36 mouse cellular contexts compared by ENCODE assay signal in genomic region chr13:93604698-93605097, GRCm38 (mm10). TPM values are rescaled to one million over a fixed set of nuclear protein-coding genes. Genes with fewer than 3 reads are reported as not detected.
DNase-seq lines count a peak whose midpoint lies in the region; ATAC-seq and TF ChIP-seq lines count a peak whose summit lies in the region.
"Had no signal": no experiment of that assay in that cellular context is flagged by ENCODE, and none has a peak within 500 bp of the region (broad histone marks: within the 10 kb centered on the region; RNA-seq: fewer than 3 reads in every experiment).

No protein-coding gene starts in this region.

- no peak overlapping the region for H3K27ac ChIP-seq in left cerebral cortex, adult 2 months
- no peak overlapping the region for H3K27ac ChIP-seq in forebrain, postnatal 0 days (ENCODE audit: low read depth, low read length)
- H3K27ac ChIP-seq: embryonic facial prominence, embryonic 13.5 days; forebrain, embryonic 10.5 days; gastrocnemius, adult 2 months; hindbrain, embryonic 10.5 days; hindbrain, embryonic 15.5 days; kidney, embryonic 15.5 days; limb, embryonic 12.5 days; liver, embryonic 15.5 days had no signal

- H3K9me3 ChIP-seq in forebrain, postnatal 0 days (ENCODE audit: low read length), result no peaks in the 10 kb centered on the region
- H3K9me3 ChIP-seq: forebrain, embryonic 10.5 days; G1E; hindbrain, embryonic 10.5 days; hindbrain, embryonic 15.5 days; kidney, embryonic 15.5 days; limb, embryonic 12.5 days; liver, embryonic 15.5 days had no signal

- no peaks in the 10 kb centered on the region for H3K4me1 ChIP-seq in forebrain, postnatal 0 days (ENCODE audit: insufficient read depth)
- H3K4me1 ChIP-seq: forebrain, embryonic 10.5 days; hindbrain, embryonic 10.5 days; limb, embryonic 12.5 days; liver, embryonic 15.5 days had no signal

- H3K4me2 ChIP-seq in forebrain, postnatal 0 days (ENCODE audit: low read depth), result no peak overlapping the region
- H3K4me2 ChIP-seq: embryonic facial prominence, embryonic 13.5 days; hindbrain, embryonic 15.5 days; kidney, embryonic 15.5 days; limb, embryonic 12.5 days; liver, embryonic 15.5 days; lung, embryonic 14.5 days had no signal

- no peaks in the 10 kb centered on the region for H3K27me3 ChIP-seq in forebrain, postnatal 0 days (ENCODE audit: insufficient read depth, low read length)
- H3K27me3 ChIP-seq: embryonic facial prominence, embryonic 13.5 days; hindbrain, embryonic 15.5 days; kidney, embryonic 15.5 days; limb, embryonic 12.5 days; liver, embryonic 15.5 days had no signal

- H3K36me3 ChIP-seq in forebrain, postnatal 0 days (ENCODE audit: insufficient read depth), result no peaks in the 10 kb centered on the region
- H3K36me3 ChIP-seq: embryonic facial prominence, embryonic 13.5 days; forebrain, embryonic 10.5 days; G1E; hindbrain, embryonic 10.5 days; hindbrain, embryonic 15.5 days; kidney, embryonic 15.5 days; limb, embryonic 12.5 days; liver, embryonic 15.5 days had no signal

- H3K4me3 ChIP-seq in left cerebral cortex, adult 2 months, result no peak overlapping the region
- H3K4me3 ChIP-seq in forebrain, postnatal 0 days (ENCODE audit: low read depth, low read length), result no peak overlapping the region
- H3K4me3 ChIP-seq: embryonic facial prominence, embryonic 13.5 days; forebrain, embryonic 10.5 days; gastrocnemius, adult 2 months; hindbrain, embryonic 10.5 days; hindbrain, embryonic 15.5 days; kidney, embryonic 15.5 days; limb, embryonic 12.5 days; liver, embryonic 15.5 days had no signal

- DNase-seq in frontal cortex, postnatal 36 days (ENCODE audit: low spot score in 2 of 2), result peak; percentile 30 to 37
- DNase-seq in frontal cortex, postnatal 14 days (ENCODE audit: low spot score in 2 of 2), result no peak
- DNase-seq in left cerebral cortex, adult 2 months (ENCODE audit: extremely low spot score in 1 of 2, low spot score in 2 of 2), result peak; percentile 37 to 42
- no peak for DNase-seq in left cerebral cortex, postnatal 10 days (ENCODE audit: extremely low spot score in 1 of 2, low spot score in 2 of 2)
- peak; percentile 74 for DNase-seq in brain, adult 2 months (ENCODE audit: low read depth, low spot score)
- DNase-seq in layer of hippocampus, postnatal 36 days, result peak; percentile 28 to 33
- no peak for DNase-seq in forebrain, postnatal 0 days
- DNase-seq in spleen, adult 12 weeks (ENCODE audit: low spot score), result no peak
- DNase-seq: adrenal gland, postnatal 14 days; cerebellum, adult 18-20 months; cerebellum, postnatal 10 days; gastrocnemius, adult 2 months; gastrocnemius, postnatal 36 days; heart, postnatal 14 days; kidney, adult 18-20 months; kidney, postnatal 25 days; lung, embryonic 14.5 days; lung, postnatal 14 days; midbrain, embryonic 14.5 days; spleen, adult 18-20 months; thymus, postnatal 14 days had no signal

- intact Hi-C loops in left cerebral cortex, adult 2 months (cut with DNase I), result loop anchor here (10.0 kb wide), 1 partner anchor 620 kb away; no protein-coding TSS in a partner anchor
- intact Hi-C loops in left cerebral cortex, postnatal 10 days (cut with DNase I), result loop anchor here (5.0 kb wide), 1 partner anchor 92 kb away; no protein-coding TSS in a partner anchor

- 83% methylated on average over 4 of the region's 4 CpGs for WGBS in forebrain, postnatal 0 days

- ATAC-seq in forebrain, postnatal 0 days, result no peak
- ATAC-seq: forebrain, embryonic 16.5 days had no signal

- no peak overlapping the region for H3K9ac ChIP-seq in forebrain, postnatal 0 days
- H3K9ac ChIP-seq: embryonic facial prominence, embryonic 13.5 days; hindbrain, embryonic 15.5 days; kidney, embryonic 15.5 days; limb, embryonic 12.5 days; liver, embryonic 15.5 days; lung, embryonic 14.5 days had no signal

- TF ChIP-seq CTCF in left cerebral cortex, adult 2 months (IDR thresholded peaks at IDR 0.05), result no peak
- no peak for TF ChIP-seq CTCF in forebrain, postnatal 0 days (IDR thresholded peaks at IDR 0.05; ENCODE audit: low read depth)

RNA-seq across cellular contexts. Expression of gene Bhmt, which starts 33.1 kb away (rescaled TPM):
- not detected for total RNA-seq in left cerebral cortex, adult 2 months (2021)
- not detected for total RNA-seq in left cerebral cortex, postnatal 10 days (2021)
- total RNA-seq in layer of hippocampus, postnatal 36 days (2021), result not detected
- total RNA-seq in forebrain, postnatal 0 days (2014; rRNA removed), result not detected in 2 replicates
- 0.13 and 0.34 TPM in 2 replicates for polyA plus RNA-seq in forebrain, postnatal 0 days (2015; fragmentation: Nextera tagmentation; extraction: Ambion mirVana)
- total RNA-seq: common myeloid progenitor, adult 5-6 weeks; gastrocnemius, adult 2 months; gastrocnemius, postnatal 36 days; heart, adult 8-10 months; heart, postnatal 14 days; layer of hippocampus, postnatal 25 days; monocyte, adult 5-6 weeks had no signal
- polyA plus RNA-seq: embryonic facial prominence, embryonic 13.5 days; forebrain, embryonic 10.5 days; forebrain, embryonic 16.5 days; G1E; heart, embryonic 14.5 days; intestine, embryonic 14.5 days; limb, embryonic 12.5 days; lung, embryonic 14.5 days had no signal

Comparison
In these comparisons a context has a peak if more than half of its experiments do, and no peak if none do; other contexts are left out.
1. DNase-seq: peak in frontal cortex, postnatal 36 days (2 of 2), left cerebral cortex, adult 2 months (2 of 2), brain, adult 2 months (single experiment) and layer of hippocampus, postnatal 36 days (2 of 2); none in frontal cortex, postnatal 14 days (0 of 2), left cerebral cortex, postnatal 10 days (0 of 2), forebrain, postnatal 0 days (single experiment) and spleen, adult 12 weeks (single experiment).